Mouse (Mus musculus): ENCODE measurements around the gene 4933417A18Rik. TPM values are rescaled to one million over a fixed set of nuclear protein-coding genes. Genes with fewer than 3 reads are reported as not detected.
"Not testable (repeated sequence)": the region's sequence is repeated elsewhere in the genome, so short reads cannot be mapped to it uniquely, and the experiment has no call there.

The 4933417A18Rik gene
- polyA plus RNA-seq, 1 experiment from 2014 or later, result not detected

DNA sequence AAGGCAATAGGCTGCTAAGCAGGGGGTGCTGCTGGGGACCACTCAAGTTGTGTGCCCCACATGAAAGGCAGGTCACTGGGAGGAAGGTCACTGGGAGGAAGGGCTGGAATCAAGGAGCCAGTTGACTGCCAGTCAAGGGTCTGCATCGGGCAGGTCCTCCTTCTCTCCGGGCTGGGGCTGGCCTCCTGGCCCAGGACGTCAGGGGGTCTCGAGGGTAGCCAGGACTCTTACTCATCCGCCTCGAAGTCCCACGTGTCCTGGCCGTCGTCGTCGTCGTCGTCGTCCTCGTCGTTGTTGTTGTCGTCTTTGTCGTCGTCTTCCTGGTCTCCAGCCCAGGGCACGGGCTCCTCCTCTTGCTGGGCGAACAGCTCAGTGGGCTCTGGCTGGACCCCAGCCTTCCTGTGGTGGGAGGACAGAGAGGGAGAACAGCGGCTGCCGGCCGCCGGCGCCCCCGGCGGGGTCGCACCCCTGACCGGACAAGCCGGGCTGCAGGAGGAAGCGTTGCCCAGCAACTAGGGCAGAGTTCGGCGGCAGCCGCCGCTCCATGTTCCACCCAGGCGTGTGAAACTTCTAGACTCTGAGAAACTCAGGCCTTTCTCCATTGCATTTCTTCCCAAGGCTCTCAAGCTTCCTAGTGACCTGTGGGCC, 7.6 kb upstream of the 4933417A18Rik start:
- Histone ChIP-seq H3K27me3 (ENCODE audit: control insufficient read depth, insufficient read depth, low read length) (no peaks in the 10 kb centered on the region), H3K27ac (replicated peaks in 1 of 2; ENCODE audit: control insufficient read depth in 1 of 2, insufficient read depth in 1 of 2, low read depth in 2 of 2, low read length in 2 of 2) (no peak overlapping the region), H3K36me3 (ENCODE audit: control insufficient read depth, insufficient read depth, low read length) (no peaks in the 10 kb centered on the region), H3K9ac (ENCODE audit: low read length) (peak overlapping the region; percentile 61), H3K4me3 (ENCODE audit: control insufficient read depth in 1 of 2, insufficient read depth in 1 of 2, low read depth in 1 of 2, low read length in 2 of 2) (peak overlapping the region; percentile 34 to 45), H3K9me3 (ENCODE audit: control insufficient read depth, low read length) (no peaks in the 10 kb centered on the region), H3K4me1 (ENCODE audit: control insufficient read depth in 2 of 2, insufficient read depth in 2 of 2, low read length in 2 of 2) (peaks cover 7 to 8% of the 10 kb centered on the region in 2 experiments; a peak in 3 of 4 replicates), H3K4me2 (ENCODE audit: low read length) (peak overlapping the region; percentile 73)
- WGBS, result 38% methylated on average over 37 of the region's 37 CpGs
- ATAC-seq (ENCODE audit: insufficient number of reproducible peaks, insufficient read depth, low FRiP score, low read depth), result peak; percentile 39; the same call in 1 of the 2 replicates

DNA sequence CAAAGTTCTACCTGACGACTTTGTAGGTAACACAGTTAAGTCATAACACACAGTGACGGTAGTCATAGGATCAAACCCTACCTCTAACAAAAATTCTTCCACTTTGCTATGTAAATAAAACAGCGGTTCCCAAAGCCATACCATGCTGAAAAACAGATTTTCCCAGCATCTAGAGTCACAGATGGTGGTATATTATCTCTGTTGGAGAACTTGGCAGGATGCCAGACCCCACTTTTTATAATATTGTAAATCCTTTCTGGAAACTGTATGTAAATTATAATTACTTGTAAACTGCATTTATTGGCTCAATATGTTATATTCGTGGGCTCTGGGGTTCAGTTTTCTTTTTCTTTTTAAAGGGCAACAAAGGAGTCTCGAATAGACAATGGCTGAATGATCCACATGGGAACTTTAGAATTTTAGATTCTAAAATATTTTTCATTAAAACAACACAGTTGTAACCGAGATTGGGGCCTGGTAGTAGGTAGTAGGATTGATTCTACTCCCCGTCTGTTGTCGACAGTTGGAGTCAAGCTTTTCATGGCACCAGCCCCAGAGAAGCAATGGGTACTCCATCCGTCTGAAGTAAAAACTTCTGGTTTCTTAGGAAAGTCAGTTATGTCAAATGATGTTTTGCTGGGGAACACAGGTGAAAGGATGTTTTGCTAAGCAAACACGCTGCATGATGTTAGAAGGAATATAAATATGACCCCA, 10.9 kb downstream of the 4933417A18Rik start:
- H3K27ac ChIP-seq (replicated peaks in 1 of 2; ENCODE audit: control insufficient read depth in 1 of 2, insufficient read depth in 1 of 2, low read depth in 2 of 2, low read length in 2 of 2), result no peak overlapping the region
- H3K4me1 ChIP-seq (ENCODE audit: control insufficient read depth in 2 of 2, insufficient read depth in 2 of 2, low read length in 2 of 2), result no peaks in the 10 kb centered on the region
- no peaks in the 10 kb centered on the region for H3K27me3 ChIP-seq (ENCODE audit: control insufficient read depth, insufficient read depth, low read length)
- H3K4me3 ChIP-seq (ENCODE audit: control insufficient read depth in 1 of 2, insufficient read depth in 1 of 2, low read depth in 1 of 2, low read length in 2 of 2), result no peak overlapping the region
- no peak for ATAC-seq (ENCODE audit: insufficient number of reproducible peaks, insufficient read depth, low FRiP score, low read depth)
- H3K9me3 ChIP-seq (ENCODE audit: control insufficient read depth, low read length), result no peaks in the 10 kb centered on the region
- WGBS, result 74% methylated on average over 10 of the region's 10 CpGs
- H3K4me2 ChIP-seq (ENCODE audit: low read length), result no peak overlapping the region
- no peaks in the 10 kb centered on the region for H3K36me3 ChIP-seq (ENCODE audit: control insufficient read depth, insufficient read depth, low read length)
- H3K9ac ChIP-seq (ENCODE audit: low read length), result no peak overlapping the region

DNA sequence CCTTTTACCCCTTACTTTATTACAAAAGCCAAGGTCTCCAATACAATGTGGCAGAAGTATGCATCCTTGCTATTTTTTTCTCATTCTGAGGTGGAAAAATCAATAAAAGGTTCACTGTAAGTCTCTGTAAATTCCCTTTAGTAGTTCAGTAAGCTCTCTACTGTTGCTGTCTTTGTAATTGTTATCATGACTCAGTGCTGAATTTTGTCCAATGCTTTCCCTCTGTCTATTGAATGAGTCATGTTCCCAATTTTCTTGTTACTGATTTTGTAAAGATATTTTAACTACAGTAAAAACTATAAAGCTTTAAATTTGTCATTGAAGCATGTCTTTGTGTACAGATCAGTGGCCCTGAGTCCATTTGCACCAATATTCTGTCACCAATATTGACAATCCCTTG, 18.2 kb downstream of the 4933417A18Rik start:
- Histone ChIP-seq H3K27me3 (ENCODE audit: control insufficient read depth, insufficient read depth, low read length) (no peaks in the 10 kb centered on the region), H3K4me2 (ENCODE audit: low read length) (no peak overlapping the region), H3K36me3 (ENCODE audit: control insufficient read depth, insufficient read depth, low read length) (no peaks in the 10 kb centered on the region), H3K27ac (replicated peaks in 1 of 2; ENCODE audit: control insufficient read depth in 1 of 2, insufficient read depth in 1 of 2, low read depth in 2 of 2, low read length in 2 of 2) (no peak overlapping the region), H3K9me3 (ENCODE audit: control insufficient read depth, low read length) (no peaks in the 10 kb centered on the region), H3K4me1 (ENCODE audit: control insufficient read depth in 2 of 2, insufficient read depth in 2 of 2, low read length in 2 of 2) (no peaks in the 10 kb centered on the region), H3K9ac (ENCODE audit: low read length) (no peak overlapping the region), H3K4me3 (ENCODE audit: control insufficient read depth in 1 of 2, insufficient read depth in 1 of 2, low read depth in 1 of 2, low read length in 2 of 2) (no peak overlapping the region)
- ATAC-seq (ENCODE audit: insufficient number of reproducible peaks, insufficient read depth, low FRiP score, low read depth), result no peak

DNA sequence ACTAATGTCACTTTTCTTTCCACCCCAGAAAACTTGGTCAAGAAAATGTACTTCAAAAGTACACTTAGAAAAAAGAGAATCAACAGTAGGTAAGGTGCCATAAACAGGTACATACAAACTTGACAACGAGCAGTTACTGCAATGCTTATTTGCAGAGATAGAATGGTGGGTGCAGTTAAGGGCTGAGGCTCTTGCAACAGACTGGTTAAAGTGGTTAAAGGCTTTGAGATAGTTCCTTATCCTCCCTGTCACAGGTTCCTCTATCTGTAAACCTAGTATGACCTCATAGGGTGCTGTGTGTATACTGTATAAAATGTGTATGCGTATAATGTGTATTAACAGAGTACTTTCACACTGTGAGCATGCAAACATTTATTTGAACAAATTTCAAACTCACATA, 27.2 kb downstream of the 4933417A18Rik start:
- H3K27me3 ChIP-seq (ENCODE audit: control insufficient read depth, insufficient read depth, low read length); H3K36me3 ChIP-seq (ENCODE audit: control insufficient read depth, insufficient read depth, low read length); ATAC-seq (ENCODE audit: insufficient number of reproducible peaks, insufficient read depth, low FRiP score, low read depth); H3K9ac ChIP-seq (ENCODE audit: low read length); H3K4me3 ChIP-seq (ENCODE audit: control insufficient read depth in 1 of 2, insufficient read depth in 1 of 2, low read depth in 1 of 2, low read length in 2 of 2); H3K9me3 ChIP-seq (ENCODE audit: control insufficient read depth, low read length); H3K4me1 ChIP-seq (ENCODE audit: control insufficient read depth in 2 of 2, insufficient read depth in 2 of 2, low read length in 2 of 2); H3K27ac ChIP-seq (replicated peaks in 1 of 2; ENCODE audit: control insufficient read depth in 1 of 2, insufficient read depth in 1 of 2, low read depth in 2 of 2, low read length in 2 of 2); H3K4me2 ChIP-seq (ENCODE audit: low read length): not testable (repeated sequence)
- WGBS, result 88% methylated on average over 2 of the region's 2 CpGs

DNA sequence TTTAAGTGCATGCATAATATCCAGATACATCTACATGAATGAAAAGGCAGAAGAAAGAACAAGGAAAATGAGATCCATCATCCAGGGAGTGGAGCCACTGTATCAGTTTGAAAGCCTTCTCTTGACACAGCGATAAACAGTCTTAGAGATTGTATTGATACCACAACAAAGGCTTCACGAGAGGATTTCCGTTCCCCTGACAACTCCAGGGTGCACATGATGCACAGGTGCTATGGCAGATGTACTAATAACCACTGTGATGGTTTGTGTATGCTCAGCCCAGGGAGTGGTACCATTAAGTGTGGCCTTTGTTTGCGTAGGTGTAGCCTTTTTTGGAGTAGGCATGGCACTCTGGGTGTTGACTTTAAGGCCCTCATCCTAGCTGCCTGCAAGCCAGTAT, 32.7 kb downstream of the 4933417A18Rik start:
- no peaks in the 10 kb centered on the region for H3K9me3 ChIP-seq (ENCODE audit: control insufficient read depth, low read length)
- H3K4me3 ChIP-seq (ENCODE audit: control insufficient read depth in 1 of 2, insufficient read depth in 1 of 2, low read depth in 1 of 2, low read length in 2 of 2), result no peak overlapping the region
- H3K9ac ChIP-seq (ENCODE audit: low read length), result no peak overlapping the region
- no peaks in the 10 kb centered on the region for H3K27me3 ChIP-seq (ENCODE audit: control insufficient read depth, insufficient read depth, low read length)
- no peak for ATAC-seq (ENCODE audit: insufficient number of reproducible peaks, insufficient read depth, low FRiP score, low read depth)
- no peaks in the 10 kb centered on the region for H3K36me3 ChIP-seq (ENCODE audit: control insufficient read depth, insufficient read depth, low read length)
- 81% methylated on average over 4 of the region's 4 CpGs for WGBS
- H3K4me1 ChIP-seq (ENCODE audit: control insufficient read depth in 2 of 2, insufficient read depth in 2 of 2, low read length in 2 of 2), result no peaks in the 10 kb centered on the region
- no peak overlapping the region for H3K27ac ChIP-seq (replicated peaks in 1 of 2; ENCODE audit: control insufficient read depth in 1 of 2, insufficient read depth in 1 of 2, low read depth in 2 of 2, low read length in 2 of 2)
- H3K4me2 ChIP-seq (ENCODE audit: low read length), result no peak overlapping the region

DNA sequence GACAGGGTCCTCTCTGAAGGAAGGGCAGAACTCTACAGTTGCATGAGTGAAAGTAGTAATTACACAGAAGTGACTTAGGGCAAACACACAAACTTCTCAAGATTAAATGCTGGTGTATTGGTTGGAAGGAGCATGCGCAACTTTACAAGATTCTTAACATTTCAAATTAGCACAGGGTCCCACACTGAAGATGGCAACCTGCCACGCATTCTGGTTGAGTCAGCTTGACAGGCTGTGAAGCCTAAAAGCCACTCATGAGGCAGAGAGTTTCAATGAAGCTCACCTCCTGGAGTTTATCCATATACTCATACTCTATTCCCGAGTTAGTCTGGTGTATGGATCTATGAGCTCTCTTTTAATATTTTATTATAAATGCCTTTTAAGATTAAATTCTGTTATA, 33.9 kb downstream of the 4933417A18Rik start:
- H3K4me3 ChIP-seq (ENCODE audit: control insufficient read depth in 1 of 2, insufficient read depth in 1 of 2, low read depth in 1 of 2, low read length in 2 of 2); ATAC-seq (ENCODE audit: insufficient number of reproducible peaks, insufficient read depth, low FRiP score, low read depth); H3K4me1 ChIP-seq (ENCODE audit: control insufficient read depth in 2 of 2, insufficient read depth in 2 of 2, low read length in 2 of 2); H3K27ac ChIP-seq (replicated peaks in 1 of 2; ENCODE audit: control insufficient read depth in 1 of 2, insufficient read depth in 1 of 2, low read depth in 2 of 2, low read length in 2 of 2); H3K4me2 ChIP-seq (ENCODE audit: low read length); H3K9ac ChIP-seq (ENCODE audit: low read length); H3K36me3 ChIP-seq (ENCODE audit: control insufficient read depth, insufficient read depth, low read length); H3K27me3 ChIP-seq (ENCODE audit: control insufficient read depth, insufficient read depth, low read length); H3K9me3 ChIP-seq (ENCODE audit: control insufficient read depth, low read length): not testable (repeated sequence)
- WGBS, result 81% methylated on average over 3 of the region's 3 CpGs

DNA sequence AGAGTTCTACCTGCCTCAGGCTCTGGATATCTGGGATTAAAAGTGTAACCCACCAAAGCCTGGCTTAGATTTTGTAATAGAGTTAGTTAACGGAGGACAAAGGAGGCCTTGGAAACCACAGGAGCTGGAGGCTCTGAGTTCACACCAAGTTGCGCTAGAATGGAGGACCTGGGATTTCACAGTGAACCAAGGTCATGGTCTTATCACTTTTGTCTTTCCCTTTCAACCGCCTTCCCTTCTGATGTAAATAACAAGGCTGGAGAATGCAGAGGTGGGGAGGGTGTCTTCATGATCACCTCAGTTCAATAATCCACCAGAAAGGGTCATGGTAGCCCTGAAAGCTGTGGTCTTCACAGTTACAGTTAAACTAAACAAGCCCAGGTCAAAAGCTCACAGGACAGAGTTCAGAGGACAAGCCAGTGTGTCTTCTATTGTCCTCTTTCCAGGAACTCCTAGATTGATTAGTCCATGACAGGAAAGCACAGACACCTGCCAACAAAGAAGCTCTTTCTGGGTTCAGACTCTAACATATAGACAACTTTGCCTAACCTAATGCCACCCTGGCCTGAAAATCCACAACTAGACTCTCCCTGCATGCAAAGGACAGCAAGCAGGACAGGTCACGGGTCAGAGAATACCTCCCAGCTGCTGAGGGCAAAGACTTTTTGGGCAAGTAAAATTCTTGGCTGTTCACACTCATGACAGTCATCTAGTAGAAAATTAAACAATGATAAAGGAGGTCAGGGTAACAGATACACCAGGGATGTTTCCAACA, 37.0 kb downstream of the 4933417A18Rik start:
- Histone ChIP-seq H3K4me1 (ENCODE audit: control insufficient read depth in 2 of 2, insufficient read depth in 2 of 2, low read length in 2 of 2) (peaks cover 2 to 5% of the 10 kb centered on the region in 2 experiments; a peak in 3 of 4 replicates), H3K9ac (ENCODE audit: low read length) (no peak overlapping the region), H3K4me3 (ENCODE audit: control insufficient read depth in 1 of 2, insufficient read depth in 1 of 2, low read depth in 1 of 2, low read length in 2 of 2) (no peak overlapping the region), H3K9me3 (ENCODE audit: control insufficient read depth, low read length) (no peaks in the 10 kb centered on the region), H3K36me3 (ENCODE audit: control insufficient read depth, insufficient read depth, low read length) (no peaks in the 10 kb centered on the region), H3K4me2 (ENCODE audit: low read length) (no peak overlapping the region), H3K27ac (replicated peaks in 1 of 2; ENCODE audit: control insufficient read depth in 1 of 2, insufficient read depth in 1 of 2, low read depth in 2 of 2, low read length in 2 of 2) (no peak overlapping the region), H3K27me3 (ENCODE audit: control insufficient read depth, insufficient read depth, low read length) (peaks cover 9% of the 10 kb centered on the region; the same call in 1 of the 2 replicates)
- ATAC-seq (ENCODE audit: insufficient number of reproducible peaks, insufficient read depth, low FRiP score, low read depth), result no peak
- WGBS, result 75% methylated on average over 4 of the region's 4 CpGs
